Comparison of ENCODE assay signal across 9 mouse cellular contexts in genomic region chr3:96264404-96264949, GRCm38 (mm10). TPM values are rescaled to one million over a fixed set of nuclear protein-coding genes. Genes with fewer than 3 reads are reported as not detected.
DNase-seq lines count a peak whose midpoint lies in the region; ATAC-seq and TF ChIP-seq lines count a peak whose summit lies in the region.
"Had no signal": no experiment of that assay in that cellular context is flagged by ENCODE, and none has a peak within 500 bp of the region (broad histone marks: within the 10 kb centered on the region; RNA-seq: fewer than 3 reads in every experiment).

No protein-coding gene starts in this region.

- WGBS in heart, embryonic 14.5 days: 82% methylated on average over 7 of the region's 7 CpGs
- 77% methylated on average over 7 of the region's 7 CpGs for WGBS in heart, embryonic 15.5 days
- WGBS in midbrain, embryonic 11.5 days: 69% methylated on average over 7 of the region's 7 CpGs

- peak overlapping the region; percentile 97 to 99 for H3K27ac ChIP-seq in heart, embryonic 14.5 days (replicated peaks in 1 of 2; ENCODE audit: control insufficient read depth in 1 of 2, insufficient read depth in 1 of 2, low read depth in 2 of 2, low read length in 2 of 2)
- peak overlapping the region; percentile 99 for H3K27ac ChIP-seq in heart, embryonic 15.5 days
- H3K27ac ChIP-seq in midbrain, embryonic 11.5 days (ENCODE audit: low read depth, low read length): peak overlapping the region; percentile 98

- H3K9ac ChIP-seq in heart, embryonic 14.5 days (ENCODE audit: low read length): peak overlapping the region; percentile 82
- no peak overlapping the region; the same call in 1 of the 2 replicates for H3K9ac ChIP-seq in heart, embryonic 15.5 days
- H3K9ac ChIP-seq in midbrain, embryonic 11.5 days (ENCODE audit: low read length): peak overlapping the region; percentile 90

- H3K4me2 ChIP-seq in heart, embryonic 14.5 days (ENCODE audit: low read length): peak overlapping the region; percentile 71
- H3K4me2 ChIP-seq in heart, embryonic 15.5 days: peak overlapping the region; percentile 86; the same call in 1 of the 2 replicates
- peak overlapping the region; percentile 83 for H3K4me2 ChIP-seq in midbrain, embryonic 11.5 days

- DNase-seq in heart, postnatal 4 days: no peak
- DNase-seq in G1E (ENCODE audit: low spot score): no peak
- no peak for DNase-seq in midbrain, embryonic 11.5 days (ENCODE audit: low spot score, missing footprints)
- no peak for DNase-seq in gastrocnemius, adult 8-10 months (ENCODE audit: low spot score in 2 of 2)
- DNase-seq in urinary bladder, postnatal 36 days (ENCODE audit: low spot score in 2 of 2): no peak
- DNase-seq in urinary bladder, postnatal 14 days (ENCODE audit: low spot score): no peak

- no peaks in the 10 kb centered on the region for H3K27me3 ChIP-seq in heart, embryonic 14.5 days (ENCODE audit: control insufficient read depth, insufficient read depth, low read length)
- H3K27me3 ChIP-seq in G1E (ENCODE audit: insufficient read depth, low read length): no peaks in the 10 kb centered on the region
- H3K27me3 ChIP-seq in heart, embryonic 15.5 days: no peaks in the 10 kb centered on the region
- H3K27me3 ChIP-seq in midbrain, embryonic 11.5 days (ENCODE audit: control insufficient read depth, insufficient read depth, low read length): no peaks in the 10 kb centered on the region

- H3K4me3 ChIP-seq in heart, embryonic 14.5 days (ENCODE audit: control insufficient read depth in 1 of 2, insufficient read depth in 1 of 2, low read depth in 1 of 2, low read length in 2 of 2): peak overlapping the region in 1 of 2 experiments; percentile 54; a peak in 2 of 4 replicates
- peak overlapping the region; percentile 75; the same call in 1 of the 2 replicates for H3K4me3 ChIP-seq in G1E (ENCODE audit: low read depth, low read length)
- H3K4me3 ChIP-seq in heart, embryonic 15.5 days: peak overlapping the region; percentile 76; the same call in 1 of the 2 replicates
- peak overlapping the region; percentile 55 for H3K4me3 ChIP-seq in midbrain, embryonic 11.5 days (ENCODE audit: low read depth, low read length)

- ATAC-seq in heart, embryonic 14.5 days (ENCODE audit: insufficient number of reproducible peaks, insufficient read depth, low FRiP score, low read depth): no peak
- no peak for ATAC-seq in G1E (ENCODE audit: extremely low read depth, insufficient number of reproducible peaks, low FRiP score, poor library complexity, severe bottlenecking)
- no peak for ATAC-seq in heart, embryonic 15.5 days (replicated peaks; ENCODE audit: insufficient number of reproducible peaks, insufficient read depth, low FRiP score, low read depth)
- no peak for ATAC-seq in midbrain, embryonic 11.5 days (ENCODE audit: low FRiP score)

- H3K9me3 ChIP-seq in heart, embryonic 14.5 days (ENCODE audit: control insufficient read depth, low read length): no peaks in the 10 kb centered on the region
- no peaks in the 10 kb centered on the region for H3K9me3 ChIP-seq in G1E (replicated peaks)
- no peaks in the 10 kb centered on the region for H3K9me3 ChIP-seq in heart, embryonic 15.5 days (replicated peaks)
- no peaks in the 10 kb centered on the region for H3K9me3 ChIP-seq in midbrain, embryonic 11.5 days (ENCODE audit: control insufficient read depth, low read length)

- peaks cover 13 to 19% of the 10 kb centered on the region in 2 experiments for H3K4me1 ChIP-seq in heart, embryonic 14.5 days (ENCODE audit: control insufficient read depth in 2 of 2, insufficient read depth in 2 of 2, low read length in 2 of 2)
- H3K4me1 ChIP-seq in G1E (ENCODE audit: insufficient read depth, low read depth, low read length): peaks cover 58% of the 10 kb centered on the region
- peaks cover 28% of the 10 kb centered on the region for H3K4me1 ChIP-seq in heart, embryonic 15.5 days (replicated peaks)
- peaks cover 27% of the 10 kb centered on the region for H3K4me1 ChIP-seq in midbrain, embryonic 11.5 days (ENCODE audit: control insufficient read depth, insufficient read depth, low read length)

- TF ChIP-seq CTCF in G1E (IDR thresholded peaks at IDR 0.05; ENCODE audit: low read depth, low read length): no peak

- no peaks in the 10 kb centered on the region for H3K36me3 ChIP-seq in heart, embryonic 14.5 days (ENCODE audit: control insufficient read depth, insufficient read depth, low read length)
- H3K36me3 ChIP-seq in G1E (replicated peaks): no peaks in the 10 kb centered on the region
- no peaks in the 10 kb centered on the region for H3K36me3 ChIP-seq in heart, embryonic 15.5 days
- H3K36me3 ChIP-seq in midbrain, embryonic 11.5 days (ENCODE audit: control insufficient read depth, insufficient read depth, low read length): no peaks in the 10 kb centered on the region

RNA-seq across cellular contexts. Expression of gene Hist2h4, which starts 1.4 kb away (rescaled TPM):
- 3.4 and 5.0 TPM in 2 replicates for polyA plus RNA-seq in heart, embryonic 14.5 days (2014; fragmentation: Nextera tagmentation; extraction: Ambion mirVana)
- 10 to 100 TPM; 81.1 to 87.3 TPM for total RNA-seq in heart, postnatal 4 days (2021)
- 490 and 543 TPM in 2 replicates for total RNA-seq in G1E (2014; fragmentation: Nextera tagmentation)
- total RNA-seq in G1E (2017): 66.6 and 93.8 TPM in 2 replicates
- 1.8 and 9.3 TPM in 2 replicates for polyA plus RNA-seq in G1E (2012)
- polyA plus RNA-seq in heart, embryonic 15.5 days (2015; fragmentation: Nextera tagmentation; extraction: Ambion mirVana): 2.9 and 3.9 TPM in 2 replicates
- 5.0 and 5.4 TPM in 2 replicates for polyA plus RNA-seq in midbrain, embryonic 11.5 days (2014; fragmentation: Nextera tagmentation; extraction: Ambion mirVana)
- total RNA-seq in gastrocnemius, adult 8-10 months (2022): 1 to 10 TPM; 5.6 to 8.2 (median 6.8) TPM

RNA-seq across cellular contexts. Expression of gene Hist2h3b, which starts 4.0 kb away (rescaled TPM):
- 26.9 and 32.0 TPM in 2 replicates for polyA plus RNA-seq in heart, embryonic 14.5 days (2014; fragmentation: Nextera tagmentation; extraction: Ambion mirVana)
- total RNA-seq in heart, postnatal 4 days (2021): 100 to 1,000 TPM; 856 to 901 TPM
- total RNA-seq in G1E (2014; fragmentation: Nextera tagmentation): 2,573 and 2,582 TPM in 2 replicates
- 465 and 1,341 TPM in 2 replicates for total RNA-seq in G1E (2017)
- polyA plus RNA-seq in G1E (2012): 16.2 and 95.7 TPM in 2 replicates
- 26.2 and 31.1 TPM in 2 replicates for polyA plus RNA-seq in heart, embryonic 15.5 days (2015; fragmentation: Nextera tagmentation; extraction: Ambion mirVana)
- polyA plus RNA-seq in midbrain, embryonic 11.5 days (2014; fragmentation: Nextera tagmentation; extraction: Ambion mirVana): 94.4 and 97.1 TPM in 2 replicates
- 10 to 100 TPM; 19.4 to 22.9 (median 20.8) TPM for total RNA-seq in gastrocnemius, adult 8-10 months (2022)

RNA-seq across cellular contexts. Expression of gene Hist2h2bb, which starts 5.1 kb away (rescaled TPM):
- 4.0 and 7.9 TPM in 2 replicates for polyA plus RNA-seq in heart, embryonic 14.5 days (2014; fragmentation: Nextera tagmentation; extraction: Ambion mirVana)
- 100 to 1,000 TPM; 767 to 799 TPM for total RNA-seq in heart, postnatal 4 days (2021)
- total RNA-seq in G1E (2014; fragmentation: Nextera tagmentation) (2,071 and 2,480 TPM in 2 replicates), G1E (2017) (8,098 and 8,372 TPM in 2 replicates)
- 0.29 and 0.75 TPM in 2 replicates for polyA plus RNA-seq in G1E (2012)
- polyA plus RNA-seq in heart, embryonic 15.5 days (2015; fragmentation: Nextera tagmentation; extraction: Ambion mirVana): 3.6 and 4.8 TPM in 2 replicates
- polyA plus RNA-seq in midbrain, embryonic 11.5 days (2014; fragmentation: Nextera tagmentation; extraction: Ambion mirVana): 18.3 and 26.8 TPM in 2 replicates
- total RNA-seq in gastrocnemius, adult 8-10 months (2022): 10 to 100 TPM; 18.8 to 38.2 (median 24.3) TPM

RNA-seq across cellular contexts. Expression of gene Hist2h3c1, which starts 18.0 kb away (rescaled TPM):
- polyA plus RNA-seq in heart, embryonic 14.5 days (2014; fragmentation: Nextera tagmentation; extraction: Ambion mirVana): 1.2 TPM in 1 of 2 replicates, not detected in the other
- under 1 TPM; 0.16 to 0.81 TPM for total RNA-seq in heart, postnatal 4 days (2021)
- total RNA-seq in G1E (2014; fragmentation: Nextera tagmentation) (21.7 and 42.6 TPM in 2 replicates), G1E (2017) (9.1 and 9.9 TPM in 2 replicates)
- not detected in 2 replicates for polyA plus RNA-seq in G1E (2012)
- polyA plus RNA-seq in heart, embryonic 15.5 days (2015; fragmentation: Nextera tagmentation; extraction: Ambion mirVana): 0.72 and 1.0 TPM in 2 replicates
- 1.1 and 2.7 TPM in 2 replicates for polyA plus RNA-seq in midbrain, embryonic 11.5 days (2014; fragmentation: Nextera tagmentation; extraction: Ambion mirVana)
- total RNA-seq in gastrocnemius, adult 8-10 months (2022): not detected
- total RNA-seq: left cerebral cortex, postnatal 10 days had no signal

RNA-seq across cellular contexts. Expression of gene Hist2h2aa1, which starts 19.2 kb away (rescaled TPM):
- polyA plus RNA-seq in heart, embryonic 14.5 days (2014; fragmentation: Nextera tagmentation; extraction: Ambion mirVana): 22.5 and 26.3 TPM in 2 replicates
- total RNA-seq in heart, postnatal 4 days (2021): 10 to 100 TPM; 26.8 to 30.1 TPM
- total RNA-seq in G1E (2014; fragmentation: Nextera tagmentation) (124 and 563 TPM in 2 replicates), G1E (2017) (3,915 and 5,191 TPM in 2 replicates)
- polyA plus RNA-seq in G1E (2012): 0.79 and 7.3 TPM in 2 replicates
- polyA plus RNA-seq in heart, embryonic 15.5 days (2015; fragmentation: Nextera tagmentation; extraction: Ambion mirVana): 13.6 and 15.1 TPM in 2 replicates
- 16.3 and 17.4 TPM in 2 replicates for polyA plus RNA-seq in midbrain, embryonic 11.5 days (2014; fragmentation: Nextera tagmentation; extraction: Ambion mirVana)
- 1 to 10 TPM in 3 of 4 experiments, not detected in 1; 2.7 to 5.0 (median 4.8) TPM for total RNA-seq in gastrocnemius, adult 8-10 months (2022)
